Mouse (Mus musculus): ENCODE data around the gene Dennd2a. TPM values are rescaled to one million over a fixed set of nuclear protein-coding genes. Genes with fewer than 3 reads are reported as not detected.
"Not testable (repeated sequence)": the region's sequence is repeated elsewhere in the genome, so short reads cannot be mapped to it uniquely, and the experiment has no call there.

The Dennd2a gene
- total RNA-seq, 4 experiments from 2014 or later, result 7.3 to 14.8 (median 10.4) TPM

GRCm38 (mm10) chr6:39416654-39417053 lies 141.0 kb downstream of the Dennd2a start:
- not testable (repeated sequence) for DNase-seq

GRCm38 (mm10) chr6:39415762-39416161 lies 141.9 kb downstream of the Dennd2a start:
- peak; percentile 44 for DNase-seq

- no peak for DNase-seq
Observed at GRCm38 (mm10) chr6:39414106-39414505, 143.6 kb downstream of the Dennd2a start.

Other genes starting within 250 kb of the Dennd2a start
- gene Slc37a3, start 180.2 kb downstream of the Dennd2a start, total RNA-seq (2022), result 10 to 100 TPM; 32.3 to 57.1 (median 44.0) TPM
- gene Rab19, start 176.7 kb downstream of the Dennd2a start, total RNA-seq (2022), result under 1 TPM; 0.15 to 0.86 (median 0.67) TPM
- 10 to 100 TPM; 69.0 to 90.4 (median 76.6) TPM for gene Mkrn1, start 137.4 kb downstream of the Dennd2a start, total RNA-seq (2022)
- 10 to 100 TPM; 22.2 to 38.8 (median 34.5) TPM for gene Adck2, start 16.0 kb upstream of the Dennd2a start, total RNA-seq (2022)
- 1 to 10 TPM in 1 of 4 experiments, under 1 TPM in 2, not detected in 1; 0.62 to 1.3 (median 0.75) TPM for gene Gm42420, start 27.9 kb upstream of the Dennd2a start, total RNA-seq (2022)
- gene Ndufb2, start 34.7 kb upstream of the Dennd2a start, total RNA-seq (2022), result 100 to 1,000 TPM; 161 to 197 (median 187) TPM
- 10 to 100 TPM; 34.1 to 50.0 (median 43.8) TPM for gene Braf, start 167.6 kb upstream of the Dennd2a start, total RNA-seq (2022)

All from adrenal gland, adult 8-10 months (tissue).